24 mouse cellular contexts compared by ENCODE assay signal in genomic region chr8:84874339-84874738, GRCm38 (mm10). TPM values are rescaled to one million over a fixed set of nuclear protein-coding genes. Genes with fewer than 3 reads are reported as not detected.
"Had no signal": no experiment of that assay in that cellular context is flagged by ENCODE, and none has a peak within 500 bp of the region (broad histone marks: within the 10 kb centered on the region; RNA-seq: fewer than 3 reads in every experiment).

No protein-coding gene starts in this region.

- H3K27me3 ChIP-seq: intestine, embryonic 15.5 days; lung, embryonic 15.5 days had no signal

- H3K4me3 ChIP-seq: intestine, embryonic 15.5 days; kidney, embryonic 15.5 days; left cerebral cortex, adult 2 months; lung, embryonic 15.5 days; midbrain, embryonic 13.5 days had no signal

- DNase-seq: kidney, adult 11 months; kidney, adult 8-10 months; kidney, postnatal 10 days; kidney, postnatal 36 days; layer of hippocampus, postnatal 36 days; lung, adult 18-20 months; lung, postnatal 14 days; lung, postnatal 4 days; right cerebral cortex, adult 18-20 months; right cerebral cortex, postnatal 14 days; right cerebral cortex, postnatal 4 days; thymus, adult 2 months; thymus, postnatal 14 days; thymus, postnatal 4 days had no signal

- H3K9ac ChIP-seq: intestine, embryonic 15.5 days; kidney, embryonic 15.5 days; lung, embryonic 15.5 days; midbrain, embryonic 13.5 days had no signal

- H3K9me3 ChIP-seq: intestine, embryonic 15.5 days; kidney, embryonic 15.5 days; lung, embryonic 15.5 days; midbrain, embryonic 13.5 days had no signal

- H3K27ac ChIP-seq: intestine, embryonic 15.5 days; kidney, embryonic 15.5 days; left cerebral cortex, adult 2 months; lung, embryonic 15.5 days; midbrain, embryonic 13.5 days; stomach, postnatal 0 days had no signal

- H3K4me2 ChIP-seq: intestine, embryonic 15.5 days; kidney, embryonic 15.5 days; lung, embryonic 15.5 days; midbrain, embryonic 13.5 days had no signal

- H3K36me3 ChIP-seq: intestine, embryonic 15.5 days had no signal

- ATAC-seq: intestine, embryonic 15.5 days; midbrain, embryonic 13.5 days had no signal

RNA-seq across cellular contexts. Expression of gene Klf1, which starts 27.4 kb away (rescaled TPM):
- total RNA-seq: layer of hippocampus, postnatal 10 days; left cerebral cortex, postnatal 10 days; left cerebral cortex, postnatal 36 days; midbrain, postnatal 0 days had no signal
